Mouse (Mus musculus) lung, adult 2 months (tissue): Measurements from ENCODE around the gene Gca.
"Not testable (repeated sequence)": the region's sequence is repeated elsewhere in the genome, so short reads cannot be mapped to it uniquely, and the experiment has no call there.

Experiments used
- CTCF ChIP-seq: fragments of 200-500 bp; IDR thresholded peaks from 2 replicates; pipeline ENCODE4 v1.5.1; 2011; ENCODE audit warnings: mild to moderate bottlenecking, low read length, control low read depth; ENCODE audit not compliant: insufficient read depth
- POLR2A ChIP-seq: fragments of 200-500 bp; IDR thresholded peaks from 2 replicates; pipeline ENCODE4 v1.6.1; 2011; ENCODE audit warnings: low read depth, mild to moderate bottlenecking, control low read depth, low read length, borderline replicate concordance; ENCODE audit errors: extremely low read depth

- not testable (repeated sequence) for TF ChIP-seq CTCF, POLR2A
These were observed 50.3 kb downstream of the Gca start for GRCm38 (mm10) chr2:62714362-62714761.
